Mouse (Mus musculus): ENCODE measurements at regions not wholly inside any gene's neighbourhood (a gene's known extent, or its start where the extent isn't known, plus 50 kb on each side); places are given as distances from the start of the nearest gene placed in this dataset.

- ATAC-seq (ENCODE audit: low FRiP score) (no peak), DNase-seq (ENCODE audit: low spot score) (no peak)
- Histone ChIP-seq H3K4me3 (ENCODE audit: low read depth, low read length) (no peak overlapping the region), H3K9ac (ENCODE audit: low read depth, low read length) (no peak overlapping the region), H3K9me3 (ENCODE audit: control insufficient read depth, low read length) (no peaks in the 10 kb centered on the region), H3K27me3 (ENCODE audit: control insufficient read depth, insufficient read depth, low read length) (no peaks in the 10 kb centered on the region), H3K4me2 (replicated peaks; ENCODE audit: low read depth, low read length) (no peak overlapping the region), H3K36me3 (ENCODE audit: control insufficient read depth, insufficient read depth, low read length) (no peaks in the 10 kb centered on the region), H3K4me1 (replicated peaks; ENCODE audit: control insufficient read depth, insufficient read depth, low read length) (no peaks in the 10 kb centered on the region), H3K27ac (ENCODE audit: low read depth, low read length) (no peak overlapping the region)
- 61% methylated on average over 1 of the region's 1 CpGs for WGBS
Measured at GRCm38 (mm10) chr10:17074013-17074401, 649.0 kb upstream of the Cited2 start.

- 53% methylated on average over 6 of the region's 6 CpGs for WGBS
- no peak overlapping the region for H3K4me2 ChIP-seq (replicated peaks; ENCODE audit: low read depth, low read length)
- H3K27ac ChIP-seq (ENCODE audit: low read depth, low read length): no peak overlapping the region
- DNase-seq (ENCODE audit: low spot score) (peak; percentile 20), ATAC-seq (ENCODE audit: low FRiP score) (no peak)
- no peak overlapping the region for H3K9ac ChIP-seq (ENCODE audit: low read depth, low read length)
- H3K9me3 ChIP-seq (ENCODE audit: control insufficient read depth, low read length): no peaks in the 10 kb centered on the region
- H3K4me3 ChIP-seq (ENCODE audit: low read depth, low read length): no peak overlapping the region
- no peaks in the 10 kb centered on the region for H3K4me1 ChIP-seq (replicated peaks; ENCODE audit: control insufficient read depth, insufficient read depth, low read length)
- no peaks in the 10 kb centered on the region for H3K27me3 ChIP-seq (ENCODE audit: control insufficient read depth, insufficient read depth, low read length)
- H3K36me3 ChIP-seq (ENCODE audit: control insufficient read depth, insufficient read depth, low read length): no peaks in the 10 kb centered on the region
Measured at GRCm38 (mm10) chr10:17074402-17075027, 648.5 kb upstream of the Cited2 start.

- no peaks in the 10 kb centered on the region for H3K27me3 ChIP-seq (ENCODE audit: control insufficient read depth, insufficient read depth, low read length)
- no peaks in the 10 kb centered on the region for H3K4me1 ChIP-seq (replicated peaks; ENCODE audit: control insufficient read depth, insufficient read depth, low read length)
- WGBS: 73% methylated on average over 4 of the region's 4 CpGs
- ATAC-seq (ENCODE audit: low FRiP score): no peak
- no peak overlapping the region for H3K27ac ChIP-seq (ENCODE audit: low read depth, low read length)
- no peak overlapping the region for H3K4me3 ChIP-seq (ENCODE audit: low read depth, low read length)
- H3K36me3 ChIP-seq (ENCODE audit: control insufficient read depth, insufficient read depth, low read length): no peaks in the 10 kb centered on the region
- H3K4me2 ChIP-seq (replicated peaks; ENCODE audit: low read depth, low read length): no peak overlapping the region
- no peaks in the 10 kb centered on the region for H3K9me3 ChIP-seq (ENCODE audit: control insufficient read depth, low read length)
- DNase-seq (ENCODE audit: low spot score): peak; percentile 10
- no peak overlapping the region for H3K9ac ChIP-seq (ENCODE audit: low read depth, low read length)
Measured at GRCm38 (mm10) chr10:17075147-17075546, 647.9 kb upstream of the Cited2 start.

GRCm38 (mm10) chr10:17075576-17075975 lies 647.4 kb upstream of the Cited2 start:
- H3K27me3 ChIP-seq (ENCODE audit: control insufficient read depth, insufficient read depth, low read length): no peaks in the 10 kb centered on the region
- ATAC-seq (ENCODE audit: low FRiP score) (no peak), DNase-seq (ENCODE audit: low spot score) (no peak)
- no peaks in the 10 kb centered on the region for H3K9me3 ChIP-seq (ENCODE audit: control insufficient read depth, low read length)
- 34% methylated on average over 2 of the region's 2 CpGs for WGBS
- H3K4me3 ChIP-seq (ENCODE audit: low read depth, low read length): no peak overlapping the region
- H3K9ac ChIP-seq (ENCODE audit: low read depth, low read length): no peak overlapping the region
- H3K27ac ChIP-seq (ENCODE audit: low read depth, low read length): no peak overlapping the region
- H3K36me3 ChIP-seq (ENCODE audit: control insufficient read depth, insufficient read depth, low read length): no peaks in the 10 kb centered on the region
- H3K4me1 ChIP-seq (replicated peaks; ENCODE audit: control insufficient read depth, insufficient read depth, low read length): no peaks in the 10 kb centered on the region
- no peak overlapping the region for H3K4me2 ChIP-seq (replicated peaks; ENCODE audit: low read depth, low read length)

- no peak overlapping the region for H3K27ac ChIP-seq (ENCODE audit: low read depth, low read length)
- H3K4me3 ChIP-seq (ENCODE audit: low read depth, low read length): no peak overlapping the region
- no peaks in the 10 kb centered on the region for H3K4me1 ChIP-seq (replicated peaks; ENCODE audit: control insufficient read depth, insufficient read depth, low read length)
- H3K9me3 ChIP-seq (ENCODE audit: control insufficient read depth, low read length): no peaks in the 10 kb centered on the region
- no peak overlapping the region for H3K4me2 ChIP-seq (replicated peaks; ENCODE audit: low read depth, low read length)
- DNase-seq (ENCODE audit: low spot score) (no peak), ATAC-seq (ENCODE audit: low FRiP score) (no peak)
- no peaks in the 10 kb centered on the region for H3K27me3 ChIP-seq (ENCODE audit: control insufficient read depth, insufficient read depth, low read length)
- no peak overlapping the region for H3K9ac ChIP-seq (ENCODE audit: low read depth, low read length)
- no peaks in the 10 kb centered on the region for H3K36me3 ChIP-seq (ENCODE audit: control insufficient read depth, insufficient read depth, low read length)
- WGBS: 83% methylated on average over 4 of the region's 4 CpGs
Measured at GRCm38 (mm10) chr10:17076186-17076585, 646.8 kb upstream of the Cited2 start.

- ATAC-seq (ENCODE audit: low FRiP score): no peak
- H3K27ac ChIP-seq (ENCODE audit: low read depth, low read length): no peak overlapping the region
- no peaks in the 10 kb centered on the region for H3K9me3 ChIP-seq (ENCODE audit: control insufficient read depth, low read length)
- H3K4me3 ChIP-seq (ENCODE audit: low read depth, low read length): no peak overlapping the region
- H3K27me3 ChIP-seq (ENCODE audit: control insufficient read depth, insufficient read depth, low read length): no peaks in the 10 kb centered on the region
- DNase-seq (ENCODE audit: low spot score): no peak
- H3K4me2 ChIP-seq (replicated peaks; ENCODE audit: low read depth, low read length): no peak overlapping the region
- WGBS: 80% methylated on average over 2 of the region's 2 CpGs
- no peaks in the 10 kb centered on the region for H3K4me1 ChIP-seq (replicated peaks; ENCODE audit: control insufficient read depth, insufficient read depth, low read length)
- H3K36me3 ChIP-seq (ENCODE audit: control insufficient read depth, insufficient read depth, low read length): no peaks in the 10 kb centered on the region
- H3K9ac ChIP-seq (ENCODE audit: low read depth, low read length): no peak overlapping the region
Measured at GRCm38 (mm10) chr10:17077580-17077979, 645.4 kb upstream of the Cited2 start.

- no peak for DNase-seq (ENCODE audit: low spot score)
- Histone ChIP-seq H3K27me3 (ENCODE audit: control insufficient read depth, insufficient read depth, low read length) (no peaks in the 10 kb centered on the region), H3K27ac (ENCODE audit: low read depth, low read length) (no peak overlapping the region), H3K9me3 (ENCODE audit: control insufficient read depth, low read length) (no peaks in the 10 kb centered on the region), H3K4me2 (replicated peaks; ENCODE audit: low read depth, low read length) (no peak overlapping the region), H3K9ac (ENCODE audit: low read depth, low read length) (no peak overlapping the region), H3K36me3 (ENCODE audit: control insufficient read depth, insufficient read depth, low read length) (no peaks in the 10 kb centered on the region), H3K4me3 (ENCODE audit: low read depth, low read length) (no peak overlapping the region), H3K4me1 (replicated peaks; ENCODE audit: control insufficient read depth, insufficient read depth, low read length) (no peaks in the 10 kb centered on the region)
- WGBS: 82% methylated on average over 5 of the region's 5 CpGs
- no peak for ATAC-seq (ENCODE audit: low FRiP score)
Measured at GRCm38 (mm10) chr10:17080818-17081217, 642.2 kb upstream of the Cited2 start.

- Histone ChIP-seq H3K9ac (ENCODE audit: low read depth, low read length) (no peak overlapping the region), H3K4me1 (replicated peaks; ENCODE audit: control insufficient read depth, insufficient read depth, low read length) (no peaks in the 10 kb centered on the region), H3K4me2 (replicated peaks; ENCODE audit: low read depth, low read length) (no peak overlapping the region), H3K36me3 (ENCODE audit: control insufficient read depth, insufficient read depth, low read length) (no peaks in the 10 kb centered on the region), H3K27ac (ENCODE audit: low read depth, low read length) (no peak overlapping the region), H3K27me3 (ENCODE audit: control insufficient read depth, insufficient read depth, low read length) (no peaks in the 10 kb centered on the region), H3K4me3 (ENCODE audit: low read depth, low read length) (no peak overlapping the region), H3K9me3 (ENCODE audit: control insufficient read depth, low read length) (no peaks in the 10 kb centered on the region)
- ATAC-seq (ENCODE audit: low FRiP score) (no peak), DNase-seq (ENCODE audit: low spot score) (no peak)
- WGBS: 91% methylated on average over 4 of the region's 4 CpGs
Measured at GRCm38 (mm10) chr10:17082926-17083325, 640.1 kb upstream of the Cited2 start.

- WGBS: 6% methylated on average over 1 of the region's 1 CpGs
- Histone ChIP-seq H3K4me2 (replicated peaks; ENCODE audit: low read depth, low read length) (no peak overlapping the region), H3K4me1 (replicated peaks; ENCODE audit: control insufficient read depth, insufficient read depth, low read length) (no peaks in the 10 kb centered on the region), H3K36me3 (ENCODE audit: control insufficient read depth, insufficient read depth, low read length) (no peaks in the 10 kb centered on the region), H3K27ac (ENCODE audit: low read depth, low read length) (no peak overlapping the region), H3K9ac (ENCODE audit: low read depth, low read length) (no peak overlapping the region), H3K4me3 (ENCODE audit: low read depth, low read length) (no peak overlapping the region), H3K27me3 (ENCODE audit: control insufficient read depth, insufficient read depth, low read length) (no peaks in the 10 kb centered on the region), H3K9me3 (ENCODE audit: control insufficient read depth, low read length) (no peaks in the 10 kb centered on the region)
- ATAC-seq (ENCODE audit: low FRiP score) (no peak), DNase-seq (ENCODE audit: low spot score) (peak; percentile 29)
Measured at GRCm38 (mm10) chr10:17102065-17102464, 621.0 kb upstream of the Cited2 start.
